Mouse (Mus musculus): Measurements from ENCODE around the gene Gm10644. TPM values are rescaled to one million over a fixed set of nuclear protein-coding genes. Genes with fewer than 3 reads are reported as not detected.

The Gm10644 gene
- polyA plus RNA-seq, 1 experiment from 2014 or later, result 0.88 TPM

DNA sequence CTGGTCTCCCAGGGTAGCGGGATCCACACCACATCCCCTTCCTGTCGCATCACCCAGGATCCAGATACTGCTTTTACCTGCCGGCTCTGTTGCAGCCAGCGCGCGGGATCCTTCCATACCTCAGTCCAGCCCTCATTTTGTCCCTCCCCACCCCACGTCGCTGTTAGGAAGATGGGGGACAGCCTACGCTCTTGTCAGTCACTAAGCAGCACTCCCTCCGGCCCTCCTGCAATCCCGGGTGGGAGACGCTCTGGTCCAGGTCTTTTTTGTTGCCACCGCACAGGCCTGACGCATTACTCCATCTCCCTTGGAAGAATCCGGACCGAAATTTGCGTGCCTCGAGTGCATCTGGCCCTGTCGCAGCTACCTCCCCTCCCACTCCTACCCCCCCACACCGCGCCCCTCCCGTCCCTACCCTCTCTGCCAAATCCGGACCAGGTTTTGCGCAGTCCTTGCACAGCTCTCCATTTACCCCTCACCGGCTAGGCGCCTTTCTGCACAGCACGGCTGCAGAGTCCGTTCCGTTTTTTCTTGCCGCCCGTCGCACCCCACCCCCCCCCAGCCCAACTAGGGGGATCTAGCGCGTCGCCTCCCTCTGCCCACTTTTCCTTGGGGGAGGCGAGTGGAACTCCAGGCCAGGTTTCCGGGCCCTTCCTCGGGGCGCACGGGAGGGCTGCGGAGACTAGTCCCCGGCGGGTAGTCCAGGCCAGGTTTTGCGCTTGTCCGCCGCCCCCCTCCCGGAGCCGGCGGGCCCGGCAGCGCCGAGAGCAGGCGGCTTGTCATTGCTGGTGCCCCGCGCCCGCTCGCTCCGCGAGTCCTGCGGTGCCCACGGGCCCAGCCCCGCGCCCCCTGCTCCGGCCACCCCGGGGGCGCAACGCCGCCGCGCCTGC lies 55.4 kb downstream of the Gm10644 start, which contains the start of gene Adgrl1:
Gene Adgrl1, plus strand, starts transcription at position 743 of the 890 bp plus-strand sequence.
- peaks cover 23% of the 10 kb centered on the region for H3K27me3 ChIP-seq
- WGBS, result under 1% methylated on average over 70 of the region's 70 CpGs
- H3K9ac ChIP-seq, result peak within 1 kb of the TSS; percentile 91
- H3K4me1 ChIP-seq, result peaks cover 58% of the 10 kb centered on the region
- no peaks in the 10 kb centered on the region for H3K36me3 ChIP-seq (replicated peaks)
- peak within 1 kb of the TSS; percentile 84 for H3K4me2 ChIP-seq
- peak within 1 kb of the TSS; percentile 96 for H3K4me3 ChIP-seq (replicated peaks)
- peak within 1 kb of the TSS; percentile 99 for H3K27ac ChIP-seq
- ATAC-seq (ENCODE audit: low FRiP score), result peak; percentile 90
- H3K9me3 ChIP-seq, result no peaks in the 10 kb centered on the region

DNA sequence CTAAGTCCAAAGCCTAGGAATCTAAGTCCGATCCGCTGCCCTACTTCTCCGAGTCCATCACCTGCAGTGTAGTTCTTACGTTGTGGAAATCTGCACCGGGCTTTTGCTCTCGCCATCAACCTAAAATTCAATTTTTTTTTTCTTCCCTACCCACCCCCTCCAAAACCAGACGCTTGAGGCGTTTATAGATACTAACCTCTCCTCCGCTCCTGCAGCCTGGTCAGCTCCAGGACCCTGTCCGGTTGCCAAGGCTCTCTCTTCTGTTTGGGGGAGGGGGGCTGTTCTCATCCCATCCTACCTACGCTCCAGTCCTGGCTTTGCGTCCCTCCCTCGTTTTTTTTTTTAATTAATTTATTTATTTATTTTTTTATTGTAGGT lies 56.0 kb downstream of the Gm10644 start:
- H3K4me3 ChIP-seq (replicated peaks), result peak overlapping the region; percentile 96
- ATAC-seq (ENCODE audit: low FRiP score), result no peak
- under 1% methylated on average over 13 of the region's 13 CpGs for WGBS
- H3K4me1 ChIP-seq, result peaks cover 53% of the 10 kb centered on the region
- H3K4me2 ChIP-seq, result peak overlapping the region; percentile 84
- H3K36me3 ChIP-seq (replicated peaks), result no peaks in the 10 kb centered on the region
- peak overlapping the region; percentile 91; the same call in 1 of the 2 replicates for H3K9ac ChIP-seq
- H3K9me3 ChIP-seq, result no peaks in the 10 kb centered on the region
- peak overlapping the region; percentile 99 for H3K27ac ChIP-seq
- peaks cover 29% of the 10 kb centered on the region for H3K27me3 ChIP-seq

DNA sequence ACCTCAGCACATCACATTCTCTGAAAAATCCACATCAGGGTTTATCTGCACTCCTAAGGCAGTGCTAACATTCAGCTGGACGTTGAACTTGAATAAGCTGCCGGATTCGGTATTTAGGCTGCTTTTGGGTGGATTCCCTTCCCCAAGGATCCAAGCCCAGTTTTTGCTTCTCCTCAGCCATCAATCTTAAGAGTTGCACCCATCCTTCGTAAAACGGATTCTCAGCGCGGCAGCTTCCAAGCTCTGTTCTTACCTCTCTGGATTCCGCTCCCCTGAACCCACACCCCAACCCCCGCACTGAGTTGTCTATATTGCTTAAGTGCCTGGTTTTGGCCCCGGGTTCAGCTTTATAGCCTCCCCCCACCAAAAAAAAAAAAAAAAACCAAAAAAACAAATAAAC lies 56.5 kb downstream of the Gm10644 start:
- peak overlapping the region; percentile 99 for H3K27ac ChIP-seq
- H3K4me1 ChIP-seq, result peaks cover 48% of the 10 kb centered on the region
- H3K9me3 ChIP-seq, result no peaks in the 10 kb centered on the region
- peak overlapping the region; percentile 36; the same call in 1 of the 2 replicates for H3K9ac ChIP-seq
- WGBS, result 2% methylated on average over 10 of the region's 10 CpGs
- H3K4me3 ChIP-seq (replicated peaks), result peak overlapping the region; percentile 96
- peaks cover 32% of the 10 kb centered on the region for H3K27me3 ChIP-seq
- H3K36me3 ChIP-seq (replicated peaks), result no peaks in the 10 kb centered on the region
- ATAC-seq (ENCODE audit: low FRiP score), result no peak
- H3K4me2 ChIP-seq, result peak overlapping the region; percentile 84

DNA sequence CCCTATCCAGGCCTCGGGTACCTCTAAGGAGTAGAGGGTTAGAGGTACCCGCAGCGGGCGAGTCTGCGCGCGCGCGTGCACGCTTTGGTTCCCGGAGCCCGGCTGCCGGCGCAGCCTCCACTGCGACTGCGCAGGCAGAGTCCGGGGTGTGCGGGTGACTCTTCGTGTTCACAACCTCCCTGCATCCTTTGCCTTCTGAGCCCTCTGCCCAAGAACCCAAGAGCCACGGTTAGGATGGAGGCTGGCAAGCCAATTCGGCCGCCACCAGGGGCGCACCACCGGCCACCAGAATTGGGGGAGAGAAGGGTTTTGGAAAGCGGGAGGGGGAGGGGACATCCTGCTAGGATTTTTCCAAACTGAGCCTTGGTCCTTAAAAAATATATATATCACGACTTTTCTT lies 57.8 kb downstream of the Gm10644 start:
- Histone ChIP-seq H3K27ac (no peak overlapping the region), H3K27me3 (peaks cover 38% of the 10 kb centered on the region), H3K4me1 (peaks cover 35% of the 10 kb centered on the region)

DNA sequence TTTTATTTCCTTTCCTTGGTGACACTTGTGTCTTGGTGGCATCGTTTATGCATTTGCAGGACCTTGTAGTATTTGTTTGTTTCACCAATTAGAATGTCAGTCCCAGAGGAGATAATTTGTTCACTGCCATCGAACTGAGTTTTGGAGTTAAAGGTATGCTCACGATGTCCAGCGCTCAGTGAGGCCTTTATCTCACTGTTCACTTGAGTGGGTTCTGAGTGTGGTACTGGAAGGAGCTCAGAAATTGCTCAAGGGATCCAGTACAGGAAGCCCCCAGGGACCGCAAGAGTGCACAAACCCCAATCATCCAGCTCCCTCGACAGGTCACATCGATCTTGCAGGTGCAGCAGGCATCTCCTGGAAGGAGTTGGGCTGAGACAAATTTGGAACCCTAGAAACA lies 58.5 kb downstream of the Gm10644 start:
- no peaks in the 10 kb centered on the region for H3K9me3 ChIP-seq
- H3K27me3 ChIP-seq, result peaks cover 40% of the 10 kb centered on the region
- no peak overlapping the region for H3K27ac ChIP-seq
- H3K36me3 ChIP-seq (replicated peaks), result no peaks in the 10 kb centered on the region
- no peak overlapping the region for H3K9ac ChIP-seq
- no peak for ATAC-seq (ENCODE audit: low FRiP score)
- H3K4me1 ChIP-seq, result peaks cover 28% of the 10 kb centered on the region
- no peak overlapping the region for H3K4me2 ChIP-seq
- H3K4me3 ChIP-seq (replicated peaks), result no peak overlapping the region
- 82% methylated on average over 7 of the region's 7 CpGs for WGBS

More for the DNA sequence above, 57.8 kb downstream of the Gm10644 start:
- ATAC-seq (ENCODE audit: low FRiP score), result no peak
- Histone ChIP-seq H3K4me3 (replicated peaks) (peak overlapping the region; percentile 31), H3K4me2 (peak overlapping the region; percentile 55), H3K9me3 (no peaks in the 10 kb centered on the region), H3K36me3 (replicated peaks) (no peaks in the 10 kb centered on the region), H3K9ac (peak overlapping the region; percentile 38; the same call in 1 of the 2 replicates)
- 2% methylated on average over 26 of the region's 26 CpGs for WGBS

DNA sequence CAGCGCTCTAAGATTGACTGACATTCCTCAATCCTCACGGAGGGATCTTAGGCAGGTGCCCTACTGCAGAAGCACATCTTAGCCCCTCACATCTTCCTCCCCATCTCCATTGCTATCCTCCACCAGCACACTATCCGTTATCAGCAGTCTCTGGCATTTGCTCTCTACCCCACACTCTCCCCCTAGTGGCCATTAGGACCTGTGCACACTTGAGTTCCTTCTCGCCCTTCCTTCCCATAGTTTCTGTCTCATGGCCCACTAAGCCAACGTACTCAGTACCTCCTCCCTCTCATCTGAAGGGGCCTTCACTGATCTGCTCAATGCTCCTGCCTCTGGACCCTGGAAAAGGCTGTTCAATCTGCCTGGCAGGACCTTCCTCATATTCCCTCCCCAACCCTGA lies 59.1 kb downstream of the Gm10644 start:
- Histone ChIP-seq H3K4me3 (replicated peaks) (no peak overlapping the region), H3K4me2 (no peak overlapping the region), H3K9ac (no peak overlapping the region), H3K4me1 (peaks cover 23% of the 10 kb centered on the region), H3K9me3 (no peaks in the 10 kb centered on the region), H3K36me3 (replicated peaks) (no peaks in the 10 kb centered on the region), H3K27me3 (peaks cover 40% of the 10 kb centered on the region), H3K27ac (no peak overlapping the region)
- no peak for ATAC-seq (ENCODE audit: low FRiP score)
- WGBS, result 6% methylated on average over 5 of the region's 5 CpGs

DNA sequence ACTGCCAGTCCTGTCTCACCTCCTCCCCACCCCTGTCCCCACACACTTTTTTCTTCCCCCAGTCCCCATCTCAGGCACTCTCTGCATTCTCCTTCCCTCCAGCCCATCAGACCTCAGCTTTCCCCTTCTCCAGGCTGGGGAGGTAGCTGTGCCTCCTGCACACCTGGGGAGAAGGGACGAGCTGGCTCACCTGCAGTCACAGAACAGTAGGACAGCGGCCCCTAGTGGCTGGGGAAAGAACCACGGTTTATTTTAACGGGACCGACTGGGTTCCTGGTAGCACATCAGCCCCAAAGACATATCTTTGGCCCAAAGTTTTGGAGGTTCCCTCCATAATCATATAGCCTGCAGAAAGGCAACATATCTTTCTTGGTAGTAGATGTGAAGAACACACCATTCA lies 61.1 kb downstream of the Gm10644 start:
- H3K27me3 ChIP-seq, result peaks cover 40% of the 10 kb centered on the region

DNA sequence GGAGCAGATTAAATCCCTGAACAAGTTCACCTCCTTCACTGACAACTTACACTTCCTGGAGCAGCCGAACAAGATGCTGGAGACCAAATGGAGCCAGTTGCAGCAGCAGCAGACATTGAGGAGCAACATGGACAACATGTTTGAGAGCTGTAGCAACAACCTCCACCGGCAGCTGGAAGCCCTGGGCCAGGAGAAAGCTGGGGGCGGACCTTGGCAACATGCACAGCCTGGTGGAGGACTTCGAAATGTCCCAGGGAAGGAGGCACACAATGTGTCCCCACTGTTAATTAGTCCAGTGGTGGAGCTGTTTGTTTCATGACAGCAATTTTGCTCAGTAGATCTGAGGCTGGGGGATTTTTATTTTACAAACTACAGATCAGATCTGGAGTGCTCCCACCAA lies 62.9 kb downstream of the Gm10644 start:
- peaks cover 45% of the 10 kb centered on the region for H3K27me3 ChIP-seq
- 71% methylated on average over 4 of the region's 4 CpGs for WGBS
- no peak for ATAC-seq (ENCODE audit: low FRiP score)

More for the DNA sequence above, 61.1 kb downstream of the Gm10644 start:
- no peak overlapping the region for H3K4me3 ChIP-seq (replicated peaks)
- 4% methylated on average over 5 of the region's 5 CpGs for WGBS
- no peaks in the 10 kb centered on the region for H3K9me3 ChIP-seq
- no peak overlapping the region for H3K4me2 ChIP-seq
- no peak for ATAC-seq (ENCODE audit: low FRiP score)
- H3K9ac ChIP-seq, result no peak overlapping the region
- H3K27ac ChIP-seq, result no peak overlapping the region
- H3K4me1 ChIP-seq, result peaks cover 23% of the 10 kb centered on the region
- H3K36me3 ChIP-seq (replicated peaks), result no peaks in the 10 kb centered on the region

DNA sequence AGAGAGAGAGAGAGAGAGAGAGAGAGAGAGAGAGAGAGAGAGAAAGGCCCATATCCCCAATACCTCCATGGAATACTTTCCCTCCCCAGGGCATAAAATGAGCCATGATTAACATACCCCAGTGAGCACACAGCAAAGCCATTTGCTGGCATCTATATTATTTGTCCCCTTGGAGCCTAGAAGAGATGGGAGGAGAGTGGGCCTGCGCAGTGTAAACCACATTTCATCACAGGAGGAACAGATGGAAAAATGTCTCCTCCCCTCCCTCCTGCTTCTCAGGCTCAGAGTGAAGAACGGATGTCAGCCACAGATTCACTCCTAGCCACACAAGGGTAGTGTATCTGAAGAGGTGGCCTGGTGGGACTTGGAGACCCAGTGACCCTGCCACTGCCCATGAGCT lies 66.6 kb downstream of the Gm10644 start:
- Histone ChIP-seq H3K27me3 (peaks cover 16% of the 10 kb centered on the region; the same call in 1 of the 2 replicates), H3K4me1 (no peaks in the 10 kb centered on the region), H3K9ac (no peak overlapping the region), H3K4me3 (replicated peaks) (no peak overlapping the region), H3K9me3 (no peaks in the 10 kb centered on the region), H3K4me2 (no peak overlapping the region), H3K27ac (no peak overlapping the region), H3K36me3 (replicated peaks) (no peaks in the 10 kb centered on the region)
- 71% methylated on average over 2 of the region's 2 CpGs for whole genome bisulfite sequencing
- ATAC-seq (ENCODE audit: low FRiP score), result no peak

More for the DNA sequence above, 62.9 kb downstream of the Gm10644 start:
- Histone ChIP-seq H3K36me3 (replicated peaks) (no peaks in the 10 kb centered on the region), H3K9me3 (no peaks in the 10 kb centered on the region), H3K9ac (no peak overlapping the region), H3K27ac (no peak overlapping the region), H3K4me1 (peaks cover 5% of the 10 kb centered on the region), H3K4me3 (replicated peaks) (no peak overlapping the region), H3K4me2 (no peak overlapping the region)

Small RNA genes lying within 50 kb of the gene (microRNA-seq; reads per million reads assigned to microRNA genes)
- gene Gm44330, result not detected
- not detected for gene Gm44450

Other genes with a start within 250 kb of the Gm10644 start
- 168 and 185 TPM in 2 replicates for gene Ddx39, start 240.0 kb downstream of the Gm10644 start, polyA plus RNA-seq (2016; fragmentation: Nextera tagmentation; extraction: Ambion mirVana)
- 9.4 and 10.7 TPM in 2 replicates for gene Adgre5, start 213.9 kb downstream of the Gm10644 start, polyA plus RNA-seq (2016; fragmentation: Nextera tagmentation; extraction: Ambion mirVana)
- gene Adgrl1, start 55.1 kb downstream of the Gm10644 start, polyA plus RNA-seq (2016; fragmentation: Nextera tagmentation; extraction: Ambion mirVana), result 30.4 and 31.3 TPM in 2 replicates
- 59.0 and 61.0 TPM in 2 replicates for gene Asf1b, start 302 bp upstream of the Gm10644 start, polyA plus RNA-seq (2016; fragmentation: Nextera tagmentation; extraction: Ambion mirVana)
- 181 and 187 TPM in 2 replicates for gene Prkaca, start 17.8 kb upstream of the Gm10644 start, polyA plus RNA-seq (2016; fragmentation: Nextera tagmentation; extraction: Ambion mirVana)
- gene Samd1, start 42.5 kb upstream of the Gm10644 start, polyA plus RNA-seq (2016; fragmentation: Nextera tagmentation; extraction: Ambion mirVana), result 9.9 and 11.4 TPM in 2 replicates
- gene 1700067K01Rik, start 46.3 kb upstream of the Gm10644 start, polyA plus RNA-seq (2016; fragmentation: Nextera tagmentation; extraction: Ambion mirVana), result 1.2 TPM in 2 replicates
- not detected in 2 replicates for gene 2210011C24Rik, start 57.0 kb upstream of the Gm10644 start, polyA plus RNA-seq (2016; fragmentation: Nextera tagmentation; extraction: Ambion mirVana)
- gene Palm3, start 66.3 kb upstream of the Gm10644 start, polyA plus RNA-seq (2016; fragmentation: Nextera tagmentation; extraction: Ambion mirVana), result 3.3 and 4.1 TPM in 2 replicates
- gene Il27ra, start 87.4 kb upstream of the Gm10644 start, polyA plus RNA-seq (2016; fragmentation: Nextera tagmentation; extraction: Ambion mirVana), result 0.09 and 0.24 TPM in 2 replicates
- not detected in 2 replicates for gene Rln3, start 89.8 kb upstream of the Gm10644 start, polyA plus RNA-seq (2016; fragmentation: Nextera tagmentation; extraction: Ambion mirVana)
- 2.2 and 2.4 TPM in 2 replicates for gene Gm10643, start 109.9 kb upstream of the Gm10644 start, polyA plus RNA-seq (2016; fragmentation: Nextera tagmentation; extraction: Ambion mirVana)
- gene Rfx1, start 111.6 kb upstream of the Gm10644 start, polyA plus RNA-seq (2016; fragmentation: Nextera tagmentation; extraction: Ambion mirVana), result 8.4 and 9.2 TPM in 2 replicates
- gene Dcaf15, start 149.6 kb upstream of the Gm10644 start, polyA plus RNA-seq (2016; fragmentation: Nextera tagmentation; extraction: Ambion mirVana), result 18.7 and 19.4 TPM in 2 replicates
- 0.32 and 0.36 TPM in 2 replicates for gene Podnl1, start 170.8 kb upstream of the Gm10644 start, polyA plus RNA-seq (2016; fragmentation: Nextera tagmentation; extraction: Ambion mirVana)
- 17.7 and 20.4 TPM in 2 replicates for gene Cc2d1a, start 192.7 kb upstream of the Gm10644 start, polyA plus RNA-seq (2016; fragmentation: Nextera tagmentation; extraction: Ambion mirVana)
- gene 4930432K21Rik, start 192.8 kb upstream of the Gm10644 start, polyA plus RNA-seq (2016; fragmentation: Nextera tagmentation; extraction: Ambion mirVana), result 2.1 and 2.3 TPM in 2 replicates
- gene Nanos3, start 230.0 kb upstream of the Gm10644 start, polyA plus RNA-seq (2016; fragmentation: Nextera tagmentation; extraction: Ambion mirVana), result 5.9 and 6.0 TPM in 2 replicates